Mouse (Mus musculus): ENCODE results near the gene Astn2. TPM values are rescaled to one million over a fixed set of nuclear protein-coding genes. Genes with fewer than 3 reads are reported as not detected.

Astn2 gene
- polyA plus RNA-seq, 1 experiment from 2014 or later, result 0.24 TPM

GRCm38 (mm10) chr4:66302686-66303310 is 101.6 kb downstream of the Astn2 start:
- ATAC-seq (replicated peaks; ENCODE audit: low FRiP score, low read depth) (no peak), DNase-seq (ENCODE audit: low spot score) (peak; percentile 2)
- Histone ChIP-seq H3K9me3 (replicated peaks; ENCODE audit: low read length) (no peaks in the 10 kb centered on the region), H3K4me1 (replicated peaks; ENCODE audit: insufficient read depth, low read length) (no peaks in the 10 kb centered on the region), H3K27me3 (ENCODE audit: insufficient read depth, low read length) (no peaks in the 10 kb centered on the region), H3K4me2 (ENCODE audit: low read length) (no peak overlapping the region), H3K27ac (no peak overlapping the region), H3K36me3 (ENCODE audit: insufficient read depth, low read length) (no peaks in the 10 kb centered on the region), H3K9ac (ENCODE audit: low read depth, low read length) (no peak overlapping the region), H3K4me3 (replicated peaks; ENCODE audit: low read depth, low read length) (no peak overlapping the region)
- TF ChIP-seq CTCF (IDR thresholded peaks at IDR 0.05; ENCODE audit: low read depth), result no peak
- 72% methylated on average over 7 of the region's 7 CpGs for WGBS

- Histone ChIP-seq H3K27ac (no peak overlapping the region), H3K9ac (ENCODE audit: low read depth, low read length) (no peak overlapping the region), H3K4me2 (ENCODE audit: low read length) (no peak overlapping the region), H3K9me3 (replicated peaks; ENCODE audit: low read length) (no peaks in the 10 kb centered on the region), H3K4me3 (replicated peaks; ENCODE audit: low read depth, low read length) (no peak overlapping the region), H3K36me3 (ENCODE audit: insufficient read depth, low read length) (no peaks in the 10 kb centered on the region), H3K4me1 (replicated peaks; ENCODE audit: insufficient read depth, low read length) (no peaks in the 10 kb centered on the region), H3K27me3 (ENCODE audit: insufficient read depth, low read length) (no peaks in the 10 kb centered on the region)
- ATAC-seq (replicated peaks; ENCODE audit: low FRiP score, low read depth), result no peak
- no peak for TF ChIP-seq CTCF (IDR thresholded peaks at IDR 0.05; ENCODE audit: low read depth)
- DNase-seq (ENCODE audit: low spot score), result no peak
Observed at GRCm38 (mm10) chr4:66285034-66285433, 119.4 kb downstream of the Astn2 start.

- H3K4me3 ChIP-seq (replicated peaks; ENCODE audit: low read depth, low read length), result no peak overlapping the region
- H3K4me2 ChIP-seq (ENCODE audit: low read length), result no peak overlapping the region
- H3K9ac ChIP-seq (ENCODE audit: low read depth, low read length), result no peak overlapping the region
- WGBS, result 75% methylated on average over 4 of the region's 4 CpGs
- DNase-seq (ENCODE audit: low spot score) (no peak), ATAC-seq (replicated peaks; ENCODE audit: low FRiP score, low read depth) (no peak)
- H3K36me3 ChIP-seq (ENCODE audit: insufficient read depth, low read length), result no peaks in the 10 kb centered on the region
- no peak overlapping the region for H3K27ac ChIP-seq
- H3K4me1 ChIP-seq (replicated peaks; ENCODE audit: insufficient read depth, low read length), result no peaks in the 10 kb centered on the region
- H3K9me3 ChIP-seq (replicated peaks; ENCODE audit: low read length), result no peaks in the 10 kb centered on the region
- no peak for TF ChIP-seq CTCF (IDR thresholded peaks at IDR 0.05; ENCODE audit: low read depth)
- no peaks in the 10 kb centered on the region for H3K27me3 ChIP-seq (ENCODE audit: insufficient read depth, low read length)
Observed at GRCm38 (mm10) chr4:66276096-66276495, 128.3 kb downstream of the Astn2 start.

DNA sequence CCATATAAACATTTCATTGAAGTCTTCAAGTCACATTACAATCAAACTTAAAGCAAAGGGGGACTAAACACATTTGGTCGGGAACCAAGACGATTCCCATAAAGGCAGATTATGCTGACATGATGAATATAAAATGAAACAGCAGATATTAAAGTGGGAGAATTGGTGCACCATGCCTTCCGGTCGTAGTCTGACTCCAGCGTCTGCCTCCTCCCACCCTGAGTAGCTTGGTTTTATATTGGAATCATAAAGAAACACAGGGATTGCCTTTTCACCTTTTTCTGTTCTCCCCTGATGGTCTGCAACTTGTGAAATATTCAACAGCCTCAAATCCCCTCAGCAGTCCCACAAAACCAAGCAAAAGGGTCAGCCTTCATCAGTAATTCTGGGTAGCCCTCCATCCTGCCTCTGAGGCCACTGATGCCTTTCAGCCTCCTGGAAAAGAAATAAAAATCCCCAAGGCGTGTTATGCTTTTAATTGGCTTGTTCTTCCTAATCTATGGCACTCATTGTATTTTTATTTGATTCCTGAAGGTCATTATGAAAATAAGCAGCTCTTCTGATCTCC is 132.8 kb downstream of the Astn2 start:
- DNase-seq (ENCODE audit: low spot score), result no peak
- no peak overlapping the region for H3K4me2 ChIP-seq (ENCODE audit: low read length)
- H3K9me3 ChIP-seq (replicated peaks; ENCODE audit: low read length), result no peaks in the 10 kb centered on the region
- no peak overlapping the region for H3K27ac ChIP-seq
- H3K9ac ChIP-seq (ENCODE audit: low read depth, low read length), result no peak overlapping the region
- H3K4me1 ChIP-seq (replicated peaks; ENCODE audit: insufficient read depth, low read length), result no peaks in the 10 kb centered on the region
- ATAC-seq (replicated peaks; ENCODE audit: low FRiP score, low read depth), result no peak
- H3K4me3 ChIP-seq (replicated peaks; ENCODE audit: low read depth, low read length), result no peak overlapping the region
- TF ChIP-seq CTCF (IDR thresholded peaks at IDR 0.05; ENCODE audit: low read depth), result no peak
- H3K27me3 ChIP-seq (ENCODE audit: insufficient read depth, low read length), result no peaks in the 10 kb centered on the region
- 79% methylated on average over 6 of the region's 6 CpGs for WGBS
- H3K36me3 ChIP-seq (ENCODE audit: insufficient read depth, low read length), result no peaks in the 10 kb centered on the region

GRCm38 (mm10) chr4:66264031-66264430 is 140.4 kb downstream of the Astn2 start:
- Histone ChIP-seq H3K36me3 (ENCODE audit: insufficient read depth, low read length) (no peaks in the 10 kb centered on the region), H3K4me2 (ENCODE audit: low read length) (no peak overlapping the region), H3K9ac (ENCODE audit: low read depth, low read length) (no peak overlapping the region), H3K9me3 (replicated peaks; ENCODE audit: low read length) (no peaks in the 10 kb centered on the region), H3K27ac (no peak overlapping the region), H3K4me3 (replicated peaks; ENCODE audit: low read depth, low read length) (no peak overlapping the region), H3K27me3 (ENCODE audit: insufficient read depth, low read length) (no peaks in the 10 kb centered on the region), H3K4me1 (replicated peaks; ENCODE audit: insufficient read depth, low read length) (no peaks in the 10 kb centered on the region)
- ATAC-seq (replicated peaks; ENCODE audit: low FRiP score, low read depth) (no peak), DNase-seq (ENCODE audit: low spot score) (no peak)
- 88% methylated on average over 4 of the region's 4 CpGs for WGBS
- TF ChIP-seq CTCF (IDR thresholded peaks at IDR 0.05; ENCODE audit: low read depth), result no peak

DNA sequence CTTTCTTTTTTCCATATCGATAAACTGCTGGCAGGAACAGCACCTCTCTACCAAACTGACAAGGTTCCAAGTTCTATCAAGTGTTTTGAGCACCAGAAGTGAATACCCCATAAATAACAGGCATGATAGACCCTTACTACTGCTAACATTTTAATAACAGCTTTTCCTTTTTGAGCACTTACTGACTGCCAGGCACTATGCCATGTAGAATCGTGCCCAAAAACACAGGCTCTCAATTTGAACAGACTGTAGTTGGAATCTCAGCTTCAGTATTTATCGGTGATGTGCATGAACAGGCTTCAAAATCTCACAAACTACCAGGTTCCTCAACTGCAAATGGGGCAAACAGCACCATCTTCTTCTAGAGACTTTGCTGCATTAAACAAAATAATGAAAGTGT is 143.1 kb downstream of the Astn2 start:
- Histone ChIP-seq H3K4me1 (replicated peaks; ENCODE audit: insufficient read depth, low read length) (no peaks in the 10 kb centered on the region), H3K9me3 (replicated peaks; ENCODE audit: low read length) (no peaks in the 10 kb centered on the region), H3K36me3 (ENCODE audit: insufficient read depth, low read length) (no peaks in the 10 kb centered on the region), H3K4me2 (ENCODE audit: low read length) (no peak overlapping the region), H3K4me3 (replicated peaks; ENCODE audit: low read depth, low read length) (no peak overlapping the region), H3K27me3 (ENCODE audit: insufficient read depth, low read length) (no peaks in the 10 kb centered on the region), H3K27ac (no peak overlapping the region), H3K9ac (ENCODE audit: low read depth, low read length) (no peak overlapping the region)
- ATAC-seq (replicated peaks; ENCODE audit: low FRiP score, low read depth) (no peak), DNase-seq (ENCODE audit: low spot score) (no peak)
- TF ChIP-seq CTCF (IDR thresholded peaks at IDR 0.05; ENCODE audit: low read depth), result no peak
- 91% methylated on average over 3 of the region's 3 CpGs for WGBS

GRCm38 (mm10) chr4:66258905-66259304 is 145.5 kb downstream of the Astn2 start:
- Histone ChIP-seq H3K27me3 (ENCODE audit: insufficient read depth, low read length) (no peaks in the 10 kb centered on the region), H3K36me3 (ENCODE audit: insufficient read depth, low read length) (no peaks in the 10 kb centered on the region), H3K4me3 (replicated peaks; ENCODE audit: low read depth, low read length) (no peak overlapping the region), H3K4me2 (ENCODE audit: low read length) (no peak overlapping the region), H3K4me1 (replicated peaks; ENCODE audit: insufficient read depth, low read length) (no peaks in the 10 kb centered on the region), H3K9ac (ENCODE audit: low read depth, low read length) (no peak overlapping the region), H3K27ac (no peak overlapping the region), H3K9me3 (replicated peaks; ENCODE audit: low read length) (no peaks in the 10 kb centered on the region)
- no peak for TF ChIP-seq CTCF (IDR thresholded peaks at IDR 0.05; ENCODE audit: low read depth)
- no peak for DNase-seq (ENCODE audit: low spot score)
- ATAC-seq (replicated peaks; ENCODE audit: low FRiP score, low read depth), result no peak
- 73% methylated on average over 2 of the region's 2 CpGs for WGBS

Data from kidney, postnatal 0 days (tissue).